Mouse (Mus musculus) myocyte (in vitro differentiated cells): Measurements from ENCODE around the gene Rbm4. TPM values are rescaled to one million over a fixed set of nuclear protein-coding genes. Genes with fewer than 3 reads are reported as not detected.

Experiments used
- H3K27me3 ChIP-seq: one replicate; pipeline ENCODE4 v1.6.1; 2011; ENCODE audit not compliant: control insufficient read depth, insufficient read depth, insufficient read length
- H3K36me3 ChIP-seq: one replicate; pipeline ENCODE4 v1.6.1; 2011; ENCODE audit not compliant: control insufficient read depth, insufficient read depth
- H3K4me2 ChIP-seq: one replicate; pipeline ENCODE4 v1.6.1; 2011; ENCODE audit warnings: low read depth, control low read depth
- H3K4me3 ChIP-seq: one replicate; pipeline ENCODE4 v1.5.1; 2011; ENCODE audit warnings: mild to moderate bottlenecking, control low read depth, moderate library complexity
- H3K79me2 ChIP-seq: one replicate; pipeline ENCODE4 v1.6.1; 2011; ENCODE audit not compliant: control insufficient read depth, insufficient read depth
- H3ac ChIP-seq: one replicate; pipeline ENCODE4 v1.6.1; 2011; ENCODE audit not compliant: control insufficient read depth, insufficient read length
- CEBPB ChIP-seq: IDR thresholded peaks from 2 replicates; pipeline ENCODE4 v1.6.1; 2011; ENCODE audit warnings: mild to moderate bottlenecking, moderate library complexity; ENCODE audit not compliant: poor library complexity, insufficient read depth, severe bottlenecking
- E2F4 ChIP-seq: IDR thresholded peaks from one replicate; pipeline ENCODE4 v1.6.1; 2011; ENCODE audit warnings: mild to moderate bottlenecking, control low read depth, moderate library complexity; ENCODE audit not compliant: insufficient read depth
- MAX ChIP-seq: IDR thresholded peaks from one replicate; pipeline ENCODE4 v1.6.1; 2011; ENCODE audit warnings: low read depth, mild to moderate bottlenecking, control low read depth
- MYOD1 ChIP-seq, 3 experiments: IDR thresholded peaks; one replicate each; pipeline ENCODE4 v1.6.1; 2011; ENCODE audit warnings: control low read depth in 2 of 3, low read depth in 2 of 3, mild to moderate bottlenecking in 2 of 3, moderate library complexity in 1 of 3; ENCODE audit not compliant: insufficient read length in 2 of 3, control insufficient read depth in 1 of 3
- MYOG ChIP-seq, 3 experiments: IDR thresholded peaks; one replicate each; pipeline ENCODE4 v1.6.1; 2011; ENCODE audit warnings: control low read depth in 2 of 3, low read depth in 2 of 3, mild to moderate bottlenecking in 2 of 3; ENCODE audit not compliant: insufficient read length in 2 of 3, control insufficient read depth in 1 of 3, insufficient read depth in 1 of 3
- POLR2A ChIP-seq: IDR thresholded peaks from one replicate; pipeline ENCODE4 v1.6.1; 2011; ENCODE audit warnings: low read depth, mild to moderate bottlenecking, control low read depth, moderate library complexity; ENCODE audit not compliant: insufficient read length
- POLR2AphosphoS2 ChIP-seq: IDR thresholded peaks from one replicate; pipeline ENCODE4 v1.6.1; 2011; ENCODE audit warnings: low read depth, control low read depth; ENCODE audit not compliant: insufficient read length
- REST ChIP-seq: IDR thresholded peaks from one replicate; pipeline ENCODE4 v1.6.1; 2011; ENCODE audit warnings: mild to moderate bottlenecking, control low read depth, moderate library complexity; ENCODE audit not compliant: insufficient read depth, insufficient read length
- SRF ChIP-seq: IDR thresholded peaks from one replicate; pipeline ENCODE4 v1.6.1; 2011; ENCODE audit warnings: low read depth; ENCODE audit not compliant: control insufficient read depth, insufficient read length
- TCF12 ChIP-seq: IDR thresholded peaks from one replicate; pipeline ENCODE4 v1.6.1; 2011; ENCODE audit warnings: mild to moderate bottlenecking, control low read depth; ENCODE audit not compliant: poor library complexity, insufficient read depth, severe bottlenecking
- TCF3 ChIP-seq: IDR thresholded peaks from one replicate; pipeline ENCODE4 v1.6.1; 2011; ENCODE audit warnings: low read depth, control low read depth; ENCODE audit not compliant: insufficient read length
- USF1 ChIP-seq: IDR thresholded peaks from one replicate; pipeline ENCODE4 v1.6.1; 2011; ENCODE audit warnings: low read depth, mild to moderate bottlenecking, control low read depth, moderate library complexity
- polyA plus RNA-seq: library from polyadenylated mRNA; unstranded; fragments of >200 nt; fragmentation: generic; extraction: Trizol; gene quantifications from one replicate; pipeline ENCODE4 v1.2.1, GENCODE M21; 2012; ENCODE audit warnings: missing spikeins

Rbm4 gene
- polyA plus RNA-seq, 1 experiment, result 66.4 TPM

GRCm38 (mm10) chr19:4756921-4757320, 36.8 kb downstream of the Rbm4 start:
- Histone ChIP-seq H3K4me3 (peak overlapping the region; percentile 60), H3K4me2 (peak overlapping the region; percentile 92), H3K27me3 (no peaks in the 10 kb centered on the region), H3ac (peak overlapping the region; percentile 31), H3K79me2 (peaks cover 40% of the 10 kb centered on the region), H3K36me3 (peaks cover 6% of the 10 kb centered on the region)
- TF ChIP-seq REST (no peak), POLR2AphosphoS2 (no peak), MYOD1 (IDR thresholded peaks at IDR 0.05; ENCODE audit: control insufficient read depth in 1 of 3, insufficient read length in 2 of 3, low read depth in 2 of 3) (no peak), E2F4 (no peak), POLR2A (no peak), MYOG (IDR thresholded peaks at IDR 0.05; ENCODE audit: control insufficient read depth in 1 of 3, insufficient read depth in 1 of 3, insufficient read length in 2 of 3, low read depth in 2 of 3) (no peak), MAX (no peak), CEBPB (no peak), USF1 (no peak), TCF12 (no peak), TCF3 (no peak), SRF (no peak)

- TF ChIP-seq SRF (peak; percentile 30), MYOG (IDR thresholded peaks at IDR 0.05; ENCODE audit: control insufficient read depth in 1 of 3, insufficient read depth in 1 of 3, insufficient read length in 2 of 3, low read depth in 2 of 3) (peak in 1 of 3 experiments; percentile 58), MYOD1 (IDR thresholded peaks at IDR 0.05; ENCODE audit: control insufficient read depth in 1 of 3, insufficient read length in 2 of 3, low read depth in 2 of 3) (peak in 1 of 3 experiments; percentile 16), POLR2AphosphoS2 (peak; percentile 74), POLR2A (peak; percentile 72), REST (no peak)
- no peaks in the 10 kb centered on the region for H3K27me3 ChIP-seq
Observed at GRCm38 (mm10) chr19:4756193-4756911, 37.3 kb downstream of the Rbm4 start, which contains the start of gene Rbm4b. TSS of gene Rbm4b (plus strand) at chr19:4756497.

GRCm38 (mm10) chr19:4755565-4756192, 38.0 kb downstream of the Rbm4 start:
- Histone ChIP-seq H3K27me3 (no peaks in the 10 kb centered on the region), H3K4me2 (peak overlapping the region; percentile 95), H3ac (peak overlapping the region; percentile 31), H3K36me3 (no peaks in the 10 kb centered on the region), H3K79me2 (peaks cover 28% of the 10 kb centered on the region), H3K4me3 (peak overlapping the region; percentile 60)
- TF ChIP-seq CEBPB, result no peak
- TF ChIP-seq POLR2AphosphoS2, result peak; percentile 92
- TF ChIP-seq E2F4, result no peak
- TF ChIP-seq MAX, result no peak
- TF ChIP-seq SRF, result no peak
- TF ChIP-seq MYOG (IDR thresholded peaks at IDR 0.05; ENCODE audit: control insufficient read depth in 1 of 3, insufficient read depth in 1 of 3, insufficient read length in 2 of 3, low read depth in 2 of 3), result no peak

More at GRCm38 (mm10) chr19:4756193-4756911, 37.3 kb downstream of the Rbm4 start, which contains the start of gene Rbm4b:
- Histone ChIP-seq H3K36me3 (peaks cover under 1% of the 10 kb centered on the region), H3K79me2 (peaks cover 34% of the 10 kb centered on the region), H3K4me3 (peak within 1 kb of the TSS; percentile 60), H3K4me2 (peak within 1 kb of the TSS; percentile 95), H3ac (peak within 1 kb of the TSS; percentile 31)

GRCm38 (mm10) chr19:4749975-4750374, 43.7 kb downstream of the Rbm4 start:
- Histone ChIP-seq H3K4me2 (no peak overlapping the region), H3K79me2 (no peaks in the 10 kb centered on the region), H3ac (no peak overlapping the region), H3K36me3 (no peaks in the 10 kb centered on the region), H3K27me3 (no peaks in the 10 kb centered on the region), H3K4me3 (no peak overlapping the region)
- no peak for TF ChIP-seq TCF12
- no peak for TF ChIP-seq MYOG (IDR thresholded peaks at IDR 0.05; ENCODE audit: control insufficient read depth in 1 of 3, insufficient read depth in 1 of 3, insufficient read length in 2 of 3, low read depth in 2 of 3)
- TF ChIP-seq SRF, result no peak
- TF ChIP-seq E2F4, result no peak
- no peak for TF ChIP-seq CEBPB
- TF ChIP-seq TCF3, result no peak
- no peak for TF ChIP-seq MAX
- TF ChIP-seq USF1, result no peak
- TF ChIP-seq POLR2AphosphoS2, result no peak
- no peak for TF ChIP-seq REST
- TF ChIP-seq MYOD1 (IDR thresholded peaks at IDR 0.05; ENCODE audit: control insufficient read depth in 1 of 3, insufficient read length in 2 of 3, low read depth in 2 of 3), result no peak
